Mouse (Mus musculus): ENCODE measurements at regions not wholly inside any gene's neighbourhood (a gene's known extent, or its start where the extent isn't known, plus 50 kb on each side); places are given as distances from the start of the nearest gene placed in this dataset.

- intact Hi-C loops (cut with DNase I): no loop called here
- DNase-seq: no peak
Observed at GRCm38 (mm10) chr7:110679916-110680315, 52.5 kb downstream of the Adm start.

GRCm38 (mm10) chr7:110682911-110683310 lies 55.5 kb downstream of the Adm start:
- intact Hi-C loops (cut with DNase I): no loop called here
- DNase-seq: no peak

- DNase-seq: peak; percentile 56
- intact Hi-C loops (cut with DNase I): no loop called here
Observed at GRCm38 (mm10) chr7:110688884-110689681, 61.6 kb downstream of the Adm start.

GRCm38 (mm10) chr7:110690241-110690640 lies 62.8 kb downstream of the Adm start:
- no peak for DNase-seq
- intact Hi-C loops (cut with DNase I): no loop called here

- intact Hi-C loops (cut with DNase I): no loop called here
- no peak for DNase-seq
Observed at GRCm38 (mm10) chr7:110690856-110691255, 63.4 kb downstream of the Adm start.

- intact Hi-C loops (cut with DNase I): no loop called here
- DNase-seq: no peak
Observed at GRCm38 (mm10) chr7:110694262-110694661, 66.8 kb downstream of the Adm start.

GRCm38 (mm10) chr7:110695729-110696128 lies 68.3 kb downstream of the Adm start:
- intact Hi-C loops (cut with DNase I): no loop called here
- DNase-seq: no peak

- DNase-seq: no peak
- intact Hi-C loops (cut with DNase I): no loop called here
Observed at GRCm38 (mm10) chr7:110698211-110699153, 69.5 kb upstream of the Ampd3 start.

GRCm38 (mm10) chr7:110699596-110699995 lies 68.4 kb upstream of the Ampd3 start:
- DNase-seq: no peak
- intact Hi-C loops (cut with DNase I): no loop called here

- intact Hi-C loops (cut with DNase I): no loop called here
- DNase-seq: no peak
Observed at GRCm38 (mm10) chr7:110701681-110702413, 66.2 kb upstream of the Ampd3 start.

GRCm38 (mm10) chr7:110702414-110702783 lies 65.6 kb upstream of the Ampd3 start:
- peak; percentile 37 for DNase-seq
- intact Hi-C loops (cut with DNase I): no loop called here

- intact Hi-C loops (cut with DNase I): no loop called here
- no peak for DNase-seq
Observed at GRCm38 (mm10) chr7:110705311-110706000, 62.5 kb upstream of the Ampd3 start.

- intact Hi-C loops (cut with DNase I): no loop called here
- DNase-seq: no peak
Observed at GRCm38 (mm10) chr7:110706001-110706695, 61.9 kb upstream of the Ampd3 start.

GRCm38 (mm10) chr7:110706696-110707087 lies 61.3 kb upstream of the Ampd3 start:
- intact Hi-C loops (cut with DNase I): no loop called here

GRCm38 (mm10) chr7:110708116-110708515 lies 59.9 kb upstream of the Ampd3 start:
- intact Hi-C loops (cut with DNase I): no loop called here
- no peak for DNase-seq

More at GRCm38 (mm10) chr7:110706696-110707087, 61.3 kb upstream of the Ampd3 start:
- peak; percentile 42 for DNase-seq

GRCm38 (mm10) chr7:110708781-110709180 lies 59.2 kb upstream of the Ampd3 start:
- DNase-seq: no peak
- intact Hi-C loops (cut with DNase I): no loop called here

GRCm38 (mm10) chr7:110709606-110710005 lies 58.4 kb upstream of the Ampd3 start:
- intact Hi-C loops (cut with DNase I): no loop called here
- no peak for DNase-seq

GRCm38 (mm10) chr7:110710256-110710962 lies 57.6 kb upstream of the Ampd3 start:
- intact Hi-C loops (cut with DNase I): no loop called here

GRCm38 (mm10) chr7:110713661-110714060 lies 54.3 kb upstream of the Ampd3 start:
- intact Hi-C loops (cut with DNase I): no loop called here
- no peak for DNase-seq

More at GRCm38 (mm10) chr7:110710256-110710962, 57.6 kb upstream of the Ampd3 start:
- DNase-seq: no peak
